Mouse (Mus musculus) megakaryocyte, embryonic 14.5 days (primary cell): ENCODE measurements around the gene Dnah5.

ENCODE experiments used
- FLI1 ChIP-seq: IDR thresholded peaks from 2 replicates; pipeline ENCODE4 v1.6.1; 2012; ENCODE audit warnings: low read length, inconsistent platforms, mixed read lengths
- GATA1 ChIP-seq: IDR thresholded peaks from 3 replicates; pipeline ENCODE4 v1.6.1; 2012; ENCODE audit warnings: mixed read lengths, low read length, inconsistent platforms, borderline replicate concordance

DNA sequence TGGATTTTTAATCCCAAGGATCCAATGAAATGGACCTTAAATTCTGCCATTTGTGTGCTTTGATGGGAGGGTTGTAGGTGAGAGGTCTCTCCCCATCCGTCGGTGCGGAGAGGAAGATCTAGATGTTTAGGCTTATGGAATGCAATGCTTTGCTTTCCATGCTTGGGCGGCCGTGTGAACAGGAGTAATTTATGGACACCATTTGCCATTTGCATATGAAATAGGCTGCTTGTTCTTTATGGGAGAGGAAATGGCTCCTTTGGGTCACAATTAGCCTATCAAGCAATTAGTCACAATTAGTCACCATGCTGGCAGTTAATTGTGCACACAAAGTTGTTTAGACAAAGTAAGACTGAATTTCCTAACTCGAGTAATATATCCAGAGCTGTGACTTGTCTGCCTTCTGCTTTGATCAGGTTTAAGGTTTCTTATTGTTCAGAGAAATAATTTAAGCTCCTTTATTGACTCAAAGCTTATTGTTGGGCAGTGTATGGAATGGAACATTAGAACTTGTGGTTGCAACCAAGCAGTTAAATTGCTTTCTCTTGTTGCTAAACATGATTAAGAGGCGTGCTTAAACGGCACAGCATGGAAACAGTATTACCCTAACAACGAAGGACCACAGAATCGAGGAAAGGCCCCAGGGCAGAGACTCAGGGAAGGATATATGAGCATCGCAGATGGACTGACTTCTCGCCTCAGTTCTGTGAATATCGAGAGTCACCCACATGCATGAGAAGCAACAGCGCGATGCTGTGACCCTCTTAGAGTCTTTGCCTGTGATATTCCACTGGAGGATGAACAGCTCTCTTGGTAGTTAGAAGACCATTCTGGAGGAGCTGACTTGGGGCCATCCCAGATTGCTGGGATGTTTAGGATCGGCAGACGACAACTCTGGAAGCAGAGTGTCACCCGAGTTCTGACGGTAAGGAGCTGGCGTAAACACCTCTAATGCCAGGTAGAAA, at the start of gene Dnah5:
- TF ChIP-seq GATA1, result no peak
- no peak for TF ChIP-seq FLI1
